Mouse (Mus musculus) cerebellum, adult 9-11 months (tissue): ENCODE data around the gene Klhl33.
"Not testable (repeated sequence)": the region's sequence is repeated elsewhere in the genome, so short reads cannot be mapped to it uniquely, and the experiment has no call there.

Experiments
- DNase-seq: peaks from one replicate; pipeline ENCODE4 v3.0.0; 2022

The Klhl33 gene

DNA sequence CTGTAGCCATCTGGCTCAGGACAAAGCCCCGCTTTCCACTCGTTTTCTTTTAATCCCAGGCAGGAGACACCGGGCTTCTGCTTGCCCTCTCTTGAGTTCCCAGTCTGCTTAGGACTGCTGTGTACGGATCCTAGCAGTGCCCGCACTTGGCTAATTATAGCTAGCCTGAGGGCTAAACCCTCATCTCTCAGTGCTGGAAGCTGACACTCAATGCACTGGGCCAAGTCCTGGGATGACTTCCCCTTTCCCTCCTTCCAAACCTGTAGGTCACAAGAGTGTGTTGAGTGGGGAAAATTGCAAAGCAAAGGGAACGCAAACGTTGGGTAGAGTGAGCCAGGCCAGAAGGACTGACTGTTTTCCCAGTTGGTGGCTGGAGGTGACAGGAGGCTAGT, at the start of gene Klhl33:
Gene Klhl33 (minus strand): TSS at position 134 of the 392 bp plus-strand sequence.
- DNase-seq = peak; percentile 73

DNA sequence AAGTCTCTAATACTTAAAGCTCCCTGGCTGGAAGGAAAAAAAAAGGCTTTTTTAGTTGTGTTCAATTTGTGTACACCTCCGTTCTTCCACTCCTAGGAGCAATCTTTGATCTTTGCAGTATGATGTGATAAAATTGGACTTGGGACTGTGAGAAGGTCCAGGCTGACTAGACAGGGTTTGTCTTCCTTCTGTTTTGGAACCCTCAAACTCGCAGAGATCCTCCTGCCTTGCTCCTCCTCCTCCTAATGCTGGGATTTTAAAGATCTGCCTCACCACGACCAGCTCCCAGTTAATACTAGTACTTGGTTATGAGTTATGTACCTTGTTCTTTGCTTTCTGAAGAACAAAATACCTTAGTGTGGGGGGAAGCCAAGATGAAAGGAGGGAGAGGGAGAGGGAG, 48.2 kb upstream of the Klhl33 start:
- DNase-seq = not testable (repeated sequence)

DNA sequence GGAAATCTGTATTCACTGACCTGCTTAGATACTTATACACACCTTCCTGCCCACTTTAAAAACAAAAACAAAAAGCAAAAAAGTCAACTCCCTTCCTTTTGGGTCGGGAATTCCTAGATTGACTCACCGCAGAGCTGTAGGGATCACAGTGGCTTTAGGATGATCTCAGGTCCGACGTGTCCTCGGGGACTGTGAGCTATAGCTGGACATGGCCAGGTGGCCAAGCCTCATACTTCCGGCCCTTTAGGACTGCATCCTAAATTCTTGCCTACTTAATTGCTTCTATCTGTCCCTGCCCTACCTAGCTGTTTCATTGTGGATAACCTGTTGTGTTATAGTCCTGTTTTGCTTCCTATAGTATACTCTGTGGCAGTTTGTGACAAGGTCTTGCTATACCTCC, 47.8 kb upstream of the Klhl33 start:
- not testable (repeated sequence) for DNase-seq

DNA sequence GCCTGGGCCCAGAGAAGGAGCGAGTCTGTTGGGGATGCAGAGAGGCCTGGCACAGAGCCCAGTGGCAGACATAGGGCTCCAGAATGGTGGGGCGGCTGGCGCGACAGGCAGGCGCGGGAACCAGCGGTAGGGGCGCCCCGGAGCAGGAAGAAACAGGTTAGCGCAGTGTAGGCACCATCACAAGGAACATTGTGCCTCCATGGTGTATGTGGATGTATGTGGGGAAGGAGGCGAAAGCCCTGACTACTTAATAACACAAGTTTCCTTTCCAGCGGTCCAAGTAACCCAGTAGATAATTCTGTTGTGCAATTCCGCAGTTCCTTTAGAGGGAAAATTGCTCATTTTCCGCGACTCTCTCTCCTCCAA, 47.3 kb upstream of the Klhl33 start:
- DNase-seq = not testable (repeated sequence)

DNA sequence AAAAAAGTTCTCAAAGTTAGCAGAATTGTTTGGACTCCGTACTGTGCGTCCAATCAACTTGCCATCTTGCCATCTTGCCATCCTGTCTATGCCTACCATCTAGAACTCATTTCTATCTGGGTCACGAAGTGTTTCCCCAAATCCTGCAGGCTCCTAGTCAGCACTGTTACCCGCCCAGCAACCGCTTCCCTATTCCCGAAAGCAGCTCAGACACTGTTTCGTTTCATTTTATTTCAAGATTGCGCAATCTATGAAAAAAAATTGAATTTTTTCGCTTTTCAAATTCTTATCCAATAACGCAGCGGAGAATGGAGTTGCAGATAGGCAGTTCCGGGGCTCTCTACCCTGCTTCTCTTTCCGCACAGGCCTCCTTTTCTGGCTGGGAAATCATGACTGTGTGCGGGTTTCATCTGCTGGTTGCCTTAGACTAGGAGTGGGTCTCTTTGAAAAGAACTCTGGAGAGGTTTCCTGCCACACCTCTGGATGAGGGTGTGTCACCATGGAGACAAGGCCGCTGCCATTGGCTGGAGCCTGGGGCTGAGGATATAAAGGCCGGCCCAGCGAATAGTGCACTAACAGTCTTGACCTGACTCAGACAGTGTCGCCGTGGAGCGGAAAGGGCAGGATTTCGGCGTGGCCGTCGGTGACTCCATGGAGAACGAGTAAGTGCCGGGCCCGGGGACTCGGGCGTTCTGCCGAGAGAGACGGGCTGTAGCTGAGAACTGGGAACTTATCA, 46.8 kb upstream of the Klhl33 start, which contains the start of gene Gm49342:
Gene Gm49342 (plus strand): TSS at position 586 of the 736 bp plus-strand sequence.
- peak; percentile 92 for DNase-seq

DNA sequence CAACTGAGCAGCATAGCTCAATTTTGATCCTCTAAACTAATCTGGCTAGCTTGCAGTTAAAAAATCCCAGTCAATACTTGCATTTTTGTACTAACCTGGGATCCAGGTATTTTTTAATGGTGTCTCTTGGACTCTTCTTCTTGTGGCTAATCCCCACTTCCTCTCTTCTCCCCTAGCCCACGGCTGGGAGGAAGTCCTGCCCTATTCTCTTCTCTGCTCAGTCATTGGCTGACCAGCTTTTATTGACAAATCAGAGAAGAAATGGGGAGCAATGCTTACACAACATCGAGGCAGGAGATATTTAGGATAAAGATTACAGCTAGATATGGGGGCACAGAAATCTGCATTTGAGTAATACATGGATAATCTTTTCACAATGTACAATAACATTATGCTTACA, 41.6 kb upstream of the Klhl33 start:
- no peak for DNase-seq

DNA sequence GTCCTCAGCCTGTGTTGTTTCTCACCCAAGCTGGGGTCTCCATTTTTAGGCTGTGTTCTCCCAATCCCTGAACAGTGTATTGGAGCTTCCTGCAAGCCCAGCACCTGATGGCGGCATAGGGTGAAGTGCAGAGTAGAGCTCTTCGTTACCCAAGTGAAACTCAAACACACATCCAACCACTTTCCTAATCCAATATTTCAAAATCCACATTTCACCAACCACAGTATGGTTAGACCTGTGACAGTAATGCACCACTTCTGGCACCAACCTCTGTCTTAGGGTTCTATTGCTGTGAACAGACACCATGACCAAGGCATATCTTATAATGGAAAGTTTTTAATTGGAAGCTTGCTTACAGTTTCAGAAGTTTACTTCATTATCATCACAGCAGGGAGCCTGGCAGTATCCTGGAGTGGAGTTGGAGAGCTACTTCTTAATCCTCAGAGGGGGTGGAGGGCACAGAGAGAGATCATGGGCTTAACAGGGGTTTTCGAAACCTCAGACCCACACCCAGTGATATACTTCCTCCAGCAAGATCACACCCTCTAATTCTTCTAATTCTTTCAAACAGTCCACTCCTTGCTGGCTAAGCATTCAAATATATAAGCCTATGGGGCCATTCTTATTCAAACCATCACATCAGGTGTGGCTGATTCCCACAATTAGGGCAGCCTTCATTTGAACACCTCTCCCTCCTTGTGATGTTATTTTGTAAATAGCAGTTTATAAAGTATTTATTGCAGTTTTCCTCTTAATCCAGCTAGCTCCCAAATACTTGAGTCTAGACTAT, 41.0 kb upstream of the Klhl33 start:
- DNase-seq = no peak

DNA sequence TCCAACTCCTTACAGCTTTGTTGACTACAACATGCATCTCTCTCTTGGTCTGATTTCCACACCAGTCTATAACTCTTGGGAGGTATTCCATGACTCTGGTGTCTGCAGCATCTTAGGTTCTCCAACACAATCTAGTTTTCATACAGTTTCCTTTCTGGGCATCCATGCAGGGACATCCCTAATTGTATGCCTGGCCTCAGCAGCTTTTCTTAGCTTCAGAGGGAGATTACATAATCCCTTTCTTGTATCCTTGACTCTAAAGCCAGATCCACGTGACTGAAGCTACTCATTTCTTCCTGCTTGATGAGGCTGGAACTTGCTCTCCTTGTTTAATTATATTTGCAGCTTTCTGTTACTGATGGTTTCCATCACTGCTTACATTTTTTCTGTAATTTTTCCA, 39.3 kb upstream of the Klhl33 start:
- DNase-seq = no peak

DNA sequence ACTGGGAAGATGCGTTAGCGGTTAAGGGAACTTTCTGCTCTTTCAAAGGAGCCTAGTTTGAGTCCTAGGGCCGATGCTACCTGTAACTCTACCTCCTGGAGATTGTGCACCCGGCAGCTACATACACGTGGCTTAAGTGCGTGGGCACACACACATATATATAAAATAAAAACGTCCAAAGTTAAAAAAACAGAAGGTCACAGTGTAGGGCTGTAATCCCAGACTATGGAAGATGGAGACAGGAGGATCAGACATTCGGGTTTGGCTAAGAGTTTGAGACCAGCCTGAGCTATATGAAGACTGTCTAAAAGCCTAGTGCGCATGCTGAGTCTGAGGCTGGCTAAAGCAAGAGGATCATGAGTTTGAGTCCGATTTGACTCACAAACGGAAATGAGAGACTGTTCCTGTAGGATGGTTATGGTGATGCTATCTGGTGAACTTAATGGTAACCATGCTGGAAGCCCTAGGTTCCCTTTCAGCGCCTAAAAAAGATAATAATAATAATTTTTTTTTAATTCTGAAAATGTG, 34.2 kb upstream of the Klhl33 start:
- no peak for DNase-seq

DNA sequence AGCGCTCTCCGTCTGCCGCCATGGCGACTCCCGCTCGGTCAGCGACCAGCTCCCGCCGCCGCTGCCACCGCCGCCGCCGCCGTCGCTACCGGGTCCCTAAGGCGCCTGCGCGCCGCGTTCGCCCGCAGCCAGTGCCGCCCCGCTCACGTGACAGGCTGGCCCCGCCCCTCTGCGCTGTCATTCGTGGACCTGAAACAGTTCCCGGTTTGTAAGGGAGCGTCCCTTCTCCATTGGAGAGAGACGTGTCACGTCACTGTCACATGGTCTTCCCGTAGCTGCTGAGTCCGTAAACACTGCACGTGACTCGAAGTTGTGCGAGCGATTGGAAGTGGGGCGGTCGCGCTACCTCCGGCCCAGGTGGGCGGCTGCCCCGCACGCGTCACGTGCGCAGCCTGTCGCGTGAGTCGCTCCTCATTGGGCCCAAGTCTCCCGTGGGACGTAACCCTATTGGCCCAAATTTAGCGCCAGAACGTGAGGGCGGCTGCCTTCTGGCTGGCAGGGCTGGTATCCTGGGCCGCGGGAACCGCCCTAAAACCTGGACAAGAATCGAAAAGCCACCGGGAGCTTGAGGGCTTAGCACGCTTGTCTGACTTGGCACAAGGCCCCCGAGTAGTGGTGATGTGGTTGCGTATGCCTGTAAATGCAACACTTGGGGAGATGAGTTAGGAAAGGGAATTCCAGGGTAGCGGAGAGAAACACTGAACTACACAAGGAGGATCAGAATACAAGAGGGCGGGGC, 33.6 kb upstream of the Klhl33 start, which contains the start of the genes Pip4p1 and Pnp:
Gene Pip4p1 (minus strand): TSS at position 103 of the 739 bp plus-strand sequence.
Gene Pnp (plus strand): TSS at position 329 of the 739 bp plus-strand sequence.
- DNase-seq = peak; percentile 100

DNA sequence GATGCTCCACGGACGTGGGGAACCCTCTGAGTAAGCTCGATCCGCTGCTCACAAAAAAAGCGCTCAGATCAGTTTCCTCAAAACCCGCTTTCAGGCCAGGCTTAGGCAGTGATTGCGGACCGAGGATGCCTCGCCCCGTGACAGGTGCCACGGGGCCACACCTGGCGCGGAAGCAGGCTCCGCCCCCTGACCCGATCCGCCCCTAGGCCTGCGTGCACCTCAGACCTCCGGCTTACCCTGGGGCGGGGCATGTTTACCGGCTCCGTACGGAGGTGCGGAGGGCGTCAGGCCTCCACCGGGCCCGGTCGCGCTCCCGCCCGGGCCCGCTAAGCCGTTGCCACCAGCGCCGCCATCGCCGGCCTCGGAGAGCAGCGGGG, 33.1 kb upstream of the Klhl33 start:
- DNase-seq = no peak

DNA sequence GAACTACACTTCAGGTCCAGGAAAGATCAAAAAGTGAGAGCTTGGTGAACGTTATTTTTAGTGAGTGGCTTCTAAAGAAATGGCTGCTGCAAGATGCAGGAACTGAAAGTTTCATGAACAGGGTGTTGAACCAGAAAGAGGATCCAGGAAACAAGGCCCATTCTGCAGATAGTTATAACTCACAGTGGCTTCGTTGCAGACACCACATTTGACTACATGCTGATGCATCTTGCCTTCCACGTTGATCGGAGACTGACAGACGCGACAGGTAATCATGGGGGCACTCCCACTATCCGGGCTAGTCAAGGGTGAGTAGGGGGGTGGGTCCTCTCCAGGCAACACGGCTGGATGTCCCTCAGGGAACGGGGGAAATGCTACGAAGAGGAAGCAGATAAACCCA, 32.6 kb upstream of the Klhl33 start:
- DNase-seq = no peak

DNA sequence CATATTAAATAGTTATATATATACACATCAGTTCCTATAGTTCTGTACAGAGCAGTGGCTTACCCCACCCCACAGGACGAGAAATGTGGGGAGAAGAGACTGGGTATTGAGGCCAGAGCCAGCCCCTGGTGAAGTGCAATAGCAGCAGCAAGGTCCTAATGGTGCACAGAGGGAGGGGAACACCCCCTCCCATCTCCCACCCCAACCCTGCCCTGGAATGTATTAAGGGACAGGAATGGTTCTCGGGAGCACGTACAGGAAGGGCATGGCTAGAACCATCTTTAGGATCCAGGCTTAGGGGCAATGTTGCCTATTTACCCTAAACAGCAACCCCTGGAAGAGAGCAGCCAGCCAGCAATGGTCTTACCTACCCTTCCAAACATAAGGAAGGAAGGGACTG, 30.1 kb upstream of the Klhl33 start:
- DNase-seq = no peak

DNA sequence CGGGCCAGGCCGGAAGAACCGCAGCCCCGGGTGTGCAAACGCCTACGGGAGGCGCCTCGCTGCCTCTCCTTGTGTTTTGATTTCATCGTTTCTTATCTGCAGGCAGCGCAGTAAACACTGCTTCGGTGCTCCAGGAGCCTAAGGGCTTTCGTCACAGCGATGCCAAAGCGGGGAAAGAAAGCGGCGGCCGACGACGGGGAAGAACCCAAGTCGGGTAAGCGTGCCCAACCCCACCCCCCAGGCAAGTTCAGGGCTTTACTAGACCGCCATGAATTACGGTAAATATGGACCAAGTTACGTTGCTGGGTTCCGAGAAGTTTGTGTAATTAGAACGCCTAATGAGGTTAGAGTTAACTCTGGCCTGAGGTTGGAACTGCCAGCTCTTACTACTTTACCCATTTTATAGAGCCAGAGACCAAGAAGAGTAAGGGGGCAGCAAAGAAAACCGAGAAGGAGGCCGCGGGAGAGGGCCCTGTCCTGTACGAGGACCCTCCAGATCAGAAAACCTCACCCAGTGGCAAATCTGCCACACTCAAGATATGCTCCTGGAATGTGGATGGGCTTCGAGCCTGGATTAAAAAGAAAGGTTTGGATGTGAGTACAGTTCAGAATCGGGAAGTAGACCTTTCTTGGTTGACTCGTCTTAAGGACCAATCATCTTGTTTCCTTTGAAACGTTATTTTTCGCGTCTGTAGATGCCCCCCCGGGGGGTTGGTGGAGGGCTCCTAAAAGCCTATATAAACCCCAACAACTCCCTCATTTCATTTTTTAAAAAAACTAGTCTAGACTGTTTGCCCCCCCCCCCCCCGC, 28.0 kb upstream of the Klhl33 start:
- DNase-seq = no peak

DNA sequence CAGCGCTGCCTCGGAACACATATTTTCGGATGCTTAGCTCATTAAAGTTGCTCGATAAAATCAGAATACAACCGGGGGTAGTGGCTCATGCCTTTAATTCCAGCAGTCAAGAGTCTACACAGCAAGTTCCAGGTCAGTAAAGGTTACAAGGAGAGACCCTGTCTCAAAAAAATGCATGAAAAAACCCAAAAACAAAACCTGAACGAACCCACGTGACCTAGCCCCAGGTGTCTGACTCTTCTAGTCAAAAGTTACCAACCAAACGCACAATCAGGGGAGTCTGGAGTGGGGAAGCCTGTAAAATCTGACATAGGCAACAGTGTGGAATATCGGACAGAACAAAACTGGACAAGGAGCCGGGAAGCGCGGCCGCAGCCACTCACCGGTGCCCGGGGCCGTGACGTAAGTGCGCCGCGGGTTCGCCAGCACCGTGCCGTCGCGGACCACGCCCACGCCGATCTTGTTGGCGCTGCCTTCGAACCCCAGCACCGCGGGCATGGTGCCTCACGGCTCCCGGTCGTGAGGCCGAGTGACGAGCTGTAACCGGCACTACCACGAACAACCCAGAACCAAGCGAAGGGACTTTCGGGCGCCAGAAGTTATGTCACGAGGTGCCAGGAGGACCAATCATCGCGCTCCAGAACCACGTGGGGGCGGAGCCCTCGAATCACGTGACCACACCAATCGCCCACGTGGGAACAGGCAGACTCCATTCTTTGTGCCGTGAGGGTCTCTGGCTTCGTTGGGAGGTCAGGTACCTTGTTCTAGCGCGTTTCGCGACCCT, 27.2 kb upstream of the Klhl33 start, which contains the start of the genes Osgep and Apex1:
Gene Osgep (minus strand): TSS at position 613 of the 784 bp plus-strand sequence.
Gene Apex1 (plus strand): TSS at position 688 of the 784 bp plus-strand sequence.
- peak; percentile 97 for DNase-seq

DNA sequence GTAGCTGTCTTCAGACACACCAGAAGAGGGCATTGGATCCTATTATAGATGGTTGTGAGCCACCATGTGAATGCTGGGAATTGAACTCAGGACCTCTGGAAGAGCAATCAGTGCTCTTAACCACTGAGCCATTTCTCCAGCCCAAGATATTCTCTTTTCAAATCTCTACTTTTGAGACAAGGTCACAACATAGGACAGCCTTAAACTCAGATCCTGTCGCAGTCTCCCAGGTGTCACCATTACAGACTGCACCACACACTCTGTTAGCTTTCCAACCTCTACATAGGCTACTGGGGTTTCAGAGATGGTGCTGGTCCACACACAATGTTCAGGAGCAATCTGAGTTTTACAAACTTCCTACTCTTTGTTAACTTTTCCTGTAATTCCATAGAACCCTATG, 26.1 kb upstream of the Klhl33 start:
- DNase-seq = not testable (repeated sequence)

DNA sequence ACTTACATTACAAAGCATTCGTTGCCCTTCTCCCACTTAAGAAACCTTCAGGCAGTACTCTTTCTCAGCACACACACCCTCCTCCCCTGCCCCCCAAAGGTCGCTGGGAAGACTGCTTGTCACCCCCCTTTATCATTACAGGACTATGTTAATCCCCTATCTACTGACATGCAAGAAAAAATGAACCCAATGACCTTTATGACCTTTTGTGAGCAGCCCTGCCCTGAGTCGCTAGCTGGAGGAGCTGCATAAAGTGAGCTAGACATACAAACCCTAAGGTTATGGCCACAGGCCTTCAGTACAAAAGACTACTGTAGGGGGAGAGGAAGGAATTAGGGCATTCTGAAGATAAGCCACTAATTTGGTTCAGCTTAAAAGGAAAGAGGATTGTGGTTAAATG, 14.0 kb upstream of the Klhl33 start:
- DNase-seq = no peak

DNA sequence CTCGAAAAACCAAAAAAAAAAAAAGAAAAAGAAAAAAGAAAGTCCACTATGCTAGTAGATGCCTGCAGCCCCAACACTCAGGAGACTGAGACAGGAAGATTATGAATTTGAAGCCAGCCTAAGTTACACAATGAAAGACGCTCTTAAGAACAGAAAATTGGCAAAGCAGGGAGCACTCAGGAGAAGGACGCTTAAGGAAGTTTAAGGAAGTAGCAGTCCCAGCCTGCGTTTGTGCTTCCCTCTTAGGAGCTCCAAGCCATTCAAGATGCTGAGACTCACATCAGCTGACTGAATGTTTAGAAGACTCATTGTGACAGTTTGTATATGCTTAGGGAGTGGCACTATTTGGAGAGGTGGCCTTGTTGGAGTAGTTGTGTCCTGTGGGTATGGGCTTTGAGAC, 10.8 kb upstream of the Klhl33 start:
- DNase-seq = no peak

DNA sequence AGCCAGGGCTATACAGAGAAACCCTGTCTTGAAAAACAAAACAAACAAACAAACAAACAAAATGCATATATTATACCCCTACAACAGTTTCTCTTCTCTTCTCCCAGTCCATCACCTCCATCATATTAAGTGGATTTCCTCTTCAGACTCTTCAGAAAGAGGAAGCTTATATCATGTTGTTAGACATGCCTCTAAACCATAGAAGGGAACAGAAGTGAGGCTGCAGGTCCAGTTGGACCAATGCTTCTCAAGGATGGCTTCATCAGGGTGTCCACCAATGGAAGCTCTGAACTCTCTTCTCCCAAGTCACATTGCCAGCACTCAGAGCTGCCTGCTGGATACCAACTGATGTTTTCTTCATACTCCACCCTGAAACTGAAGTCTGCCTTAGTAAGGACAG, 8.0 kb upstream of the Klhl33 start:
- not testable (repeated sequence) for DNase-seq

DNA sequence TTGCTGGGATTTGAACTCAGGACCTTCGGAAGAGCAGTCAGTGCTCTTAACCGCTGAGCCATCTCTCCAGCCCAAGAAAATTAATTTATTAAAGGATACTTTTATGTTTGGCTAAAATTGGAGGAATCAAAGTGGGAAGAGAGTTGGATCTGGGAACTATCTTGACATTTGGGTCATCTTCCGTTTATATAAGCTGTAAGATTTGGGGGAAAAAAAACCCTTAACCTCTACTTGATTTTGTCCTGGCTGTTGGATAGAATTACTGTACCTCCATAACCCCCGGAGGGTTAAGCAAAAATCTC, 7.5 kb upstream of the Klhl33 start:
- DNase-seq = no peak
